Mouse (Mus musculus): ENCODE measurements around the gene Rai2. TPM values are rescaled to one million over a fixed set of nuclear protein-coding genes. Genes with fewer than 3 reads are reported as not detected.

Rai2 gene
- 10.7 and 12.9 TPM in 2 replicates for polyA plus RNA-seq (2015; fragmentation: Nextera tagmentation; extraction: Ambion mirVana)

GRCm38 (mm10) chrX:161716865-161717763 is at the start of gene Rai2:
Gene Rai2, plus strand, starts transcription at chrX:161717069.

